Mouse (Mus musculus): ENCODE data around the gene Cfap221. TPM values are rescaled to one million over a fixed set of nuclear protein-coding genes. Genes with fewer than 3 reads are reported as not detected.

Cfap221 gene
- total RNA-seq, 1 experiment: not detected

DNA sequence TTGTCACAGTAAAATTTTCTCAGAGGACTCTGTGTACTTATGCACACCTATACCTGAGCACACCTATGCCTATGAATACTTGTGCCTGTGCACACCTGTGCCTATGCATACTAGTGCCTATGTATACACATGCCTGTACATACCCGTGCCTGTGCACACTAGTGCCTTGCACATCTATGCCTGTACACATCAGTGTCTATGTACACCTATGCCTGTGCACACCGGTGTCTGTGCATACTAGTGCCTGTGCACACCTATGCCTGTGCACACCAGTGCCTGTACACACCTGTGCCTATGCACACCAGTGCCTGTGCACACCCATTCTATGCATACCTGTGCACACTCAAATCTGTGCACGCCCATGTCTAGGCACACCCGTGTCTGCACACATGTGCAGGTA is 37.6 kb downstream of the Cfap221 start:
- TF ChIP-seq ZC3H11A (IDR thresholded peaks at IDR 0.05; ENCODE audit: borderline replicate concordance, low read depth, low read length) (no peak), ZNF384 (IDR thresholded peaks at IDR 0.05; ENCODE audit: low read depth, low read length) (no peak)
- no peaks in the 10 kb centered on the region for H3K9me3 ChIP-seq (ENCODE audit: control insufficient read depth, insufficient read depth, low read depth, low read length)
- H3K4me3 ChIP-seq (ENCODE audit: insufficient read depth in 1 of 2, low read depth in 1 of 2, low read length in 2 of 2, poor library complexity in 1 of 2, severe bottlenecking in 1 of 2): no peak overlapping the region
- in situ Hi-C loops (cut with MboI; ENCODE audit: low sequenced_read_pairs in 2 of 2, unreplicated experiment in 2 of 2): no loop called here
- H3K9ac ChIP-seq (ENCODE audit: insufficient read depth, low read depth, low read length, poor library complexity, severe bottlenecking): no peak overlapping the region
- DNase-seq (ENCODE audit: low read depth, low spot score): no peak
- H3K4me1 ChIP-seq (ENCODE audit: control insufficient read depth in 2 of 2, insufficient read depth in 2 of 2, low read length in 2 of 2, poor library complexity in 1 of 2): no peaks in the 10 kb centered on the region
- no peaks in the 10 kb centered on the region for H3K36me3 ChIP-seq (ENCODE audit: control insufficient read depth, insufficient read depth, low read length, poor library complexity, severe bottlenecking)
- H3K27ac ChIP-seq (ENCODE audit: insufficient read depth, low read depth, low read length, poor library complexity, severe bottlenecking): no peak overlapping the region

DNA sequence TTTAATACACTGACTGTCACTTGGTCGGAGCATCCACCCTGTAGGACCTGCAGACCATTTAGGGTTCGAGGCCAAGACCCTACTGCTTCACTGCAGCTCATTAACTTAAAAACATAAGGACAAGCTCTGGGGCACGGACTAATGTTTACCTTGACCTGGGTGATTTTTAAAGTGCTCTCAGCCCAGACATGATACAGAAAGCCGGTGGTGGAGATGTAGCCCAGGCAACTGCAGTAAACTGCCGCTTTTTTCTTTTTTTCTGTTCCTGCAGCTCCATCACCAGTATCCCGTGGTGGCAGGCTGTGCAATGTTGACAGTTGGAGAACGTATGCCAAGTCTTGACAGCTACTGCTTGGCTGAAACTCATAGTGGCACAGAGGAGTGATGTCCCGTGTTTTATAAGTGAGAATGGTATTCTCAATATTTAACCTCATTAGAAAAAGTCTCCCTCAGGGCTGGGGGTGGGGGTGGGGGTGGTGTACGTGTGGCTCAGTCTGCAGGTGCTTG is 39.3 kb downstream of the Cfap221 start:
- H3K9me3 ChIP-seq (ENCODE audit: control insufficient read depth, insufficient read depth, low read depth, low read length): no peaks in the 10 kb centered on the region
- H3K9ac ChIP-seq (ENCODE audit: insufficient read depth, low read depth, low read length, poor library complexity, severe bottlenecking): no peak overlapping the region
- no peaks in the 10 kb centered on the region for H3K36me3 ChIP-seq (ENCODE audit: control insufficient read depth, insufficient read depth, low read length, poor library complexity, severe bottlenecking)
- no peak for DNase-seq (ENCODE audit: low read depth, low spot score)
- H3K27ac ChIP-seq (ENCODE audit: insufficient read depth, low read depth, low read length, poor library complexity, severe bottlenecking): no peak overlapping the region
- H3K4me1 ChIP-seq (ENCODE audit: control insufficient read depth in 2 of 2, insufficient read depth in 2 of 2, low read length in 2 of 2, poor library complexity in 1 of 2): no peaks in the 10 kb centered on the region
- in situ Hi-C loops (cut with MboI; ENCODE audit: low sequenced_read_pairs in 2 of 2, unreplicated experiment in 2 of 2): no loop called here
- TF ChIP-seq CHD2 (IDR thresholded peaks at IDR 0.05; ENCODE audit: low read depth, low read length) (no peak), ZC3H11A (IDR thresholded peaks at IDR 0.05; ENCODE audit: borderline replicate concordance, low read depth, low read length) (no peak), MAFK (IDR thresholded peaks at IDR 0.05; ENCODE audit: insufficient read depth, low read depth, low read length) (no peak), HCFC1 (IDR thresholded peaks at IDR 0.05; ENCODE audit: borderline replicate concordance, insufficient read depth, low read length) (no peak), ZNF384 (IDR thresholded peaks at IDR 0.05; ENCODE audit: low read depth, low read length) (no peak)
- no peak overlapping the region for H3K4me3 ChIP-seq (ENCODE audit: insufficient read depth in 1 of 2, low read depth in 1 of 2, low read length in 2 of 2, poor library complexity in 1 of 2, severe bottlenecking in 1 of 2)

DNA sequence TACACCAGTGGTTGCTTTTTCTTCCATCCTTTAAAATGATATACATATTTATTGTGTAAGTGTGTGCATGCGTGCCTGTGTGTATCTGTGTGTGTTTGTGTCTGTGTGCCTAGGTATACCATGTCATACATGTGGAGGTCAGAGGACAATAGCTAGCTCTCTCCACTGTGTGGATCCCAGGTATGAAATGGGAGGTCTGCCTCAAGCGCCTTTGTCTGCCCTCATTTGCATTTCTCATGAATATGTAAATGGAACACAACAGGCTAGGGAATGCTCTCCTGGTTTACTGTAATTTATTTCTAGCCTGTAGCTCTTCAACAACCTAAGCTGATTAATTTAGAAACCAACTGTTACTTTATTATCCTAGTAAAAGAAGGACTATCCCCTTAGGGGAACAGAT is 42.4 kb downstream of the Cfap221 start:
- H3K4me1 ChIP-seq (ENCODE audit: control insufficient read depth in 2 of 2, insufficient read depth in 2 of 2, low read length in 2 of 2, poor library complexity in 1 of 2): no peaks in the 10 kb centered on the region
- H3K36me3 ChIP-seq (ENCODE audit: control insufficient read depth, insufficient read depth, low read length, poor library complexity, severe bottlenecking): no peaks in the 10 kb centered on the region
- TF ChIP-seq MAFK (IDR thresholded peaks at IDR 0.05; ENCODE audit: insufficient read depth, low read depth, low read length): no peak
- no peak for TF ChIP-seq ZNF384 (IDR thresholded peaks at IDR 0.05; ENCODE audit: low read depth, low read length)
- TF ChIP-seq HCFC1 (IDR thresholded peaks at IDR 0.05; ENCODE audit: borderline replicate concordance, insufficient read depth, low read length): no peak
- TF ChIP-seq ZC3H11A (IDR thresholded peaks at IDR 0.05; ENCODE audit: borderline replicate concordance, low read depth, low read length): no peak
- no peak for TF ChIP-seq CHD2 (IDR thresholded peaks at IDR 0.05; ENCODE audit: low read depth, low read length)
- in situ Hi-C loops (cut with MboI; ENCODE audit: low sequenced_read_pairs in 2 of 2, unreplicated experiment in 2 of 2): no loop called here
- no peak for DNase-seq (ENCODE audit: low read depth, low spot score)
- H3K27ac ChIP-seq (ENCODE audit: insufficient read depth, low read depth, low read length, poor library complexity, severe bottlenecking): no peak overlapping the region
- no peak overlapping the region for H3K4me3 ChIP-seq (ENCODE audit: insufficient read depth in 1 of 2, low read depth in 1 of 2, low read length in 2 of 2, poor library complexity in 1 of 2, severe bottlenecking in 1 of 2)
- H3K9me3 ChIP-seq (ENCODE audit: control insufficient read depth, insufficient read depth, low read depth, low read length): no peaks in the 10 kb centered on the region
- H3K9ac ChIP-seq (ENCODE audit: insufficient read depth, low read depth, low read length, poor library complexity, severe bottlenecking): no peak overlapping the region

DNA sequence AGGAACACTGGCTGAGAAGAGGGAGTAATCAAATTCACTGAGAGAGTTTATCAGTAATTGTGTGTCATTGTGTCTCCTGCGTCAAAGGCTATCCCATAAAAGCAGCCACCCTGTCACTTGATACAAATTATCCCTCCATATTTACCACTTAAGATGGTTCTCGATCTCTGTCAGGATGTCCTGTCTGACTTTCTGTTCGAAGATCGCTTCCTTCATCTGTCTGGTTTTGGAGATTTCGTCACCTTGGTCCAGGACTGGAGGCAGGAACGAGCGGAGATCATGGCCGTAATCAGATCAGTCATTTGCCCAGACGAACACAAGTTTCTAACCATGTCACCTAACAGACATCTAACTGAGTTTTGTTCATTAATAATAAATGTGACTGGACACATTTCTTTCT is 43.6 kb downstream of the Cfap221 start:
- in situ Hi-C loops (cut with MboI; ENCODE audit: low sequenced_read_pairs in 2 of 2, unreplicated experiment in 2 of 2): no loop called here
- DNase-seq (ENCODE audit: low read depth, low spot score): no peak
- Histone ChIP-seq H3K9ac (ENCODE audit: insufficient read depth, low read depth, low read length, poor library complexity, severe bottlenecking) (no peak overlapping the region), H3K9me3 (ENCODE audit: control insufficient read depth, insufficient read depth, low read depth, low read length) (no peaks in the 10 kb centered on the region), H3K4me3 (ENCODE audit: insufficient read depth in 1 of 2, low read depth in 1 of 2, low read length in 2 of 2, poor library complexity in 1 of 2, severe bottlenecking in 1 of 2) (no peak overlapping the region), H3K27ac (ENCODE audit: insufficient read depth, low read depth, low read length, poor library complexity, severe bottlenecking) (no peak overlapping the region), H3K4me1 (ENCODE audit: control insufficient read depth in 2 of 2, insufficient read depth in 2 of 2, low read length in 2 of 2, poor library complexity in 1 of 2) (no peaks in the 10 kb centered on the region), H3K36me3 (ENCODE audit: control insufficient read depth, insufficient read depth, low read length, poor library complexity, severe bottlenecking) (no peaks in the 10 kb centered on the region)
- TF ChIP-seq CHD2 (IDR thresholded peaks at IDR 0.05; ENCODE audit: low read depth, low read length) (no peak), MAFK (IDR thresholded peaks at IDR 0.05; ENCODE audit: insufficient read depth, low read depth, low read length) (no peak), ZC3H11A (IDR thresholded peaks at IDR 0.05; ENCODE audit: borderline replicate concordance, low read depth, low read length) (no peak), HCFC1 (IDR thresholded peaks at IDR 0.05; ENCODE audit: borderline replicate concordance, insufficient read depth, low read length) (no peak), ZNF384 (IDR thresholded peaks at IDR 0.05; ENCODE audit: low read depth, low read length) (no peak)

DNA sequence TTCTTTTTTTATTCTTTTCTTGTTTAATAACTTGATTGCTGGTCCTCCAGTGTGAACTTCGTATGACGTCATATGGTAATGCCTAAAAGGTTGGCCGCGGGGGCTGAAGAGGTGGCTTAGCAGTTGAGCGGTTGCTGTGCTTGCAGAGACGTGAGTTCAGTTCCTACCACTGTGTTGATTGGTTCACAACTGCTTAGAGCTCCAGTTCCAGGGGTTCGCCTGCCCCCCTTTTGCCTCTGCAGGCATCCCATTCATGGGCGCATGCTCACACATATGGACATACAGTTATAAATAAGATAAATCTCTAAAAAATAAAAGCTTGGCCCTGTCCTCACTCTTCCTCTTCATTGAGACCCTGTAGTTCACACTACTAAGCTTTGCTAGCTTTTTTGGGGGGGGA is 46.9 kb downstream of the Cfap221 start:
- Histone ChIP-seq H3K36me3 (ENCODE audit: control insufficient read depth, insufficient read depth, low read length, poor library complexity, severe bottlenecking) (no peaks in the 10 kb centered on the region), H3K9ac (ENCODE audit: insufficient read depth, low read depth, low read length, poor library complexity, severe bottlenecking) (no peak overlapping the region), H3K27ac (ENCODE audit: insufficient read depth, low read depth, low read length, poor library complexity, severe bottlenecking) (no peak overlapping the region), H3K4me3 (ENCODE audit: insufficient read depth in 1 of 2, low read depth in 1 of 2, low read length in 2 of 2, poor library complexity in 1 of 2, severe bottlenecking in 1 of 2) (no peak overlapping the region), H3K4me1 (ENCODE audit: control insufficient read depth in 2 of 2, insufficient read depth in 2 of 2, low read length in 2 of 2, poor library complexity in 1 of 2) (no peaks in the 10 kb centered on the region), H3K9me3 (ENCODE audit: control insufficient read depth, insufficient read depth, low read depth, low read length) (no peaks in the 10 kb centered on the region)
- TF ChIP-seq ZC3H11A (IDR thresholded peaks at IDR 0.05; ENCODE audit: borderline replicate concordance, low read depth, low read length) (no peak), MAFK (IDR thresholded peaks at IDR 0.05; ENCODE audit: insufficient read depth, low read depth, low read length) (no peak)
- DNase-seq (ENCODE audit: low read depth, low spot score): no peak
- in situ Hi-C loops (cut with MboI; ENCODE audit: low sequenced_read_pairs in 2 of 2, unreplicated experiment in 2 of 2): no loop called here
